Mouse (Mus musculus) duodenum, adult 2 months (tissue): ENCODE measurements around the gene Fam120c. TPM values are rescaled to one million over a fixed set of nuclear protein-coding genes. Genes with fewer than 3 reads are reported as not detected.

Experiments used
- polyA plus RNA-seq: library from polyadenylated mRNA; depleted of rRNA; stranded (reverse); fragments of >200 nt; gene quantifications from 2 replicates; pipeline ENCODE4 v1.2.3, GENCODE M21; 2012; ENCODE audit warnings: low replicate concordance; rRNA removed

The Fam120c gene
- 1.2 and 2.1 TPM in 2 replicates for polyA plus RNA-seq

GRCm38 (mm10) chrX:151343761-151344500 is at the start of gene Fam120c:
Gene Fam120c (plus strand): TSS chrX:151344175.

DNA sequence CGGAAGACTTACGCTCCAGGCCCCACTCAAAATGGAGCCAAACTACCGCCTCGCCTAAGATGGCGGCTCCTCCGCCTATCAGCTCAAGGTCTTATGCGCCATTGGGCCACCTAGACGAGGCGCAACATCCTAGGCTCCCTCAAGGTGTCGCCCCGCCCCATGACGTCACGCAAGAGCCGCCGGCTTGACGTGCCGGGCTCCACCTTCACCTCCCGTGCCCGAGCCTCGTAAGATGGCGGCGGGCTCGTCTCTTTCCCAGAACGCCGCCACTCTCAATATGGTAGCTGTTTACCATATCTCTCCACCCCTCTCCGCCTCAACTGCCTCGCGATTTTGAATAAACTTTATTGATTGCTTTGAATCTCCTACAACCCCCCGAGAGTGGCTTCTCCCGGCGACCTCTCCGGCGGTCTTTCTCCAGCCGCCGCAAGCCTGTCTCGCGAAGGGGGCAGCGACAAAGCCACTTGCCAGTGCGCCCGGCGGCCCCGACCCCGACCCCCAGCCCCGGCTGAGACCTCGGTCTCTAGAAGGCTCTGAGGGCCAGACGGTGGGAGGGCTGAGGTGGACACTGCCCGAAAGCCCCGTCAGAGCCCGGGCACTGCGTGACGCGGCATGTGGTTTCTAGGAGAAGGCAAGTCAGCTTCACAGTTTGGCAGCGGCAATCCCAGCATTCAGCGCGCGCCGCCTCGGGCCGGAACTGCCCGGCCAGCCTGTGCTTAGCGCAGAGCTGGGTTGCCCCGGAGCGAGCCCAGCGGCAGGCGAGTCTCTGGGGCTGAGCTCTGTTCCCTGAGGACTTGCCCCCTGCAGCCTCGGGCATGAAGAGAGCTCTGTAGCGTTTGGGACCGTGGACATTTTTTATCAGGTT is 176.7 kb downstream of the Fam120c start, which contains the start of gene Phf8:
Phf8 (plus strand) TSS at position 215 of the 865 bp plus-strand sequence.

Other genes starting within 250 kb of the Fam120c start
- 0.55 and 0.81 TPM in 2 replicates for gene Tsr2, start 247.6 kb upstream of the Fam120c start, polyA plus RNA-seq
- gene Wnk3, start 146.1 kb upstream of the Fam120c start, polyA plus RNA-seq, result not detected in 2 replicates
- gene Phf8, start 176.5 kb downstream of the Fam120c start, polyA plus RNA-seq, result 2.9 and 3.4 TPM in 2 replicates